ENCODE assay signal across 10 mouse cellular contexts in the genomic region with DNA sequence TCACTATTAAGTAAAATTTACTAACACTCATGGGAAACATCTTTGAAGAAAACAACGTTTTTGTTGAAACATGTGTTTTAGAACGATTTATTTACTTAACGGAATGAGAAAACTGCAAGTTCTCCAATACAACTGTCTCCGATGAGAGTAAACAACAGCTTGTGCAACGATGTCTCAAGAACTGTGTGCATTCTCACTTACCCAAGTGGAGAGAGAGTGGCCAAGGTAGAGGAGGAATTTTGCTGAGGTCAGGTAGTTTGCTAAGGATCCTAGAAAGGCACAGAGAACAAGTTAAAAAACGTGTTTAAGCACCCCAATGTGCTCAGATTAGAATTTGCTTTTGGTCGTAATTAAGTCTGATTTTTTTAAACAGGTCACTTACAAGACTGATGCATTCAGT. TPM values are rescaled to one million over a fixed set of nuclear protein-coding genes. Genes with fewer than 3 reads are reported as not detected.
DNase-seq lines count a peak whose midpoint lies in the region; ATAC-seq and TF ChIP-seq lines count a peak whose summit lies in the region.
"Had no signal": no experiment of that assay in that cellular context is flagged by ENCODE, and none has a peak within 500 bp of the region (broad histone marks: within the 10 kb centered on the region; RNA-seq: fewer than 3 reads in every experiment).

No protein-coding gene starts in this region.

- H3K4me2 ChIP-seq in heart, postnatal 0 days (ENCODE audit: low read depth, low read length), result peak overlapping the region; percentile 93; the same call in 1 of the 2 replicates
- peak overlapping the region; percentile 86; the same call in 1 of the 2 replicates for H3K4me2 ChIP-seq in embryonic facial prominence, embryonic 14.5 days (ENCODE audit: low read depth, low read length)
- peak overlapping the region; percentile 88 for H3K4me2 ChIP-seq in liver, embryonic 16.5 days (ENCODE audit: low read depth, low read length)

- H3K4me3 ChIP-seq in heart, postnatal 0 days (ENCODE audit: low read depth, low read length), result peak overlapping the region; percentile 76; the same call in 1 of the 2 replicates
- peak overlapping the region; percentile 52; the same call in 1 of the 2 replicates for H3K4me3 ChIP-seq in embryonic facial prominence, embryonic 14.5 days (ENCODE audit: low read depth, low read length)
- peak overlapping the region; percentile 85 for H3K4me3 ChIP-seq in liver, embryonic 16.5 days (ENCODE audit: low read depth, low read length)

- no peak for DNase-seq in heart, postnatal 0 days (ENCODE audit: low spot score)
- DNase-seq in heart, adult 9 months (ENCODE audit: low spot score in 2 of 2), result no peak
- peak; percentile 12 for DNase-seq in 416B (ENCODE audit: low read depth)
- DNase-seq in embryonic facial prominence, embryonic 14.5 days (ENCODE audit: low spot score), result no peak
- DNase-seq in layer of hippocampus, adult 9-11 months, result no peak
- DNase-seq in left cerebral cortex, adult 11 months (ENCODE audit: low spot score), result no peak

- no peaks in the 10 kb centered on the region for H3K36me3 ChIP-seq in heart, postnatal 0 days (replicated peaks; ENCODE audit: control insufficient read depth, insufficient read depth, low read length)
- H3K36me3 ChIP-seq in embryonic facial prominence, embryonic 14.5 days (ENCODE audit: control insufficient read depth, insufficient read depth, low read length), result no peaks in the 10 kb centered on the region
- peaks cover 5% of the 10 kb centered on the region; the same call in 1 of the 2 replicates for H3K36me3 ChIP-seq in liver, embryonic 16.5 days (ENCODE audit: control insufficient read depth, insufficient read depth)

- TF ChIP-seq EP300 in heart, postnatal 0 days (IDR thresholded peaks at IDR 0.05; ENCODE audit: low read depth), result no peak

- 72% methylated on average over 7 of the region's 7 CpGs for WGBS in heart, postnatal 0 days
- 60% methylated on average over 7 of the region's 7 CpGs for WGBS in embryonic facial prominence, embryonic 14.5 days
- WGBS in liver, embryonic 16.5 days (ENCODE audit: insufficient replicate concordance), result 47% methylated on average over 7 of the region's 7 CpGs

- no peak for ATAC-seq in heart, postnatal 0 days (ENCODE audit: insufficient read depth, low read depth)
- ATAC-seq in embryonic facial prominence, embryonic 14.5 days (ENCODE audit: low read depth), result no peak
- no peak for ATAC-seq in liver, embryonic 16.5 days (ENCODE audit: low read depth)
- ATAC-seq in erythroid progenitor cell, adult 5-6 weeks (replicated peaks; ENCODE audit: low FRiP score, poor library complexity, severe bottlenecking), result no peak

- 0 out of 2 replicates have a peak, but pooled peaks cover 5% of the 10 kb centered on the region for H3K27me3 ChIP-seq in heart, postnatal 0 days (ENCODE audit: control insufficient read depth, insufficient read depth, low read length)
- H3K27me3 ChIP-seq in embryonic facial prominence, embryonic 14.5 days (replicated peaks; ENCODE audit: control insufficient read depth, insufficient read depth, low read length), result peaks cover 15% of the 10 kb centered on the region; the same call in 1 of the 2 replicates
- H3K27me3 ChIP-seq in liver, embryonic 16.5 days (ENCODE audit: control insufficient read depth, insufficient read depth, low read depth, low read length), result no peaks in the 10 kb centered on the region

- H3K27ac ChIP-seq in heart, postnatal 0 days (ENCODE audit: low read depth), result no peak overlapping the region
- H3K27ac ChIP-seq in embryonic facial prominence, embryonic 14.5 days (replicated peaks; ENCODE audit: low read depth, low read length), result no peak overlapping the region
- H3K27ac ChIP-seq in liver, embryonic 16.5 days (ENCODE audit: low read length), result no peak overlapping the region

- H3K9ac ChIP-seq in heart, postnatal 0 days (replicated peaks; ENCODE audit: low read depth, low read length), result no peak overlapping the region
- H3K9ac ChIP-seq in embryonic facial prominence, embryonic 14.5 days (ENCODE audit: low read depth, low read length), result no peak overlapping the region
- H3K9ac ChIP-seq in liver, embryonic 16.5 days (ENCODE audit: low read depth, low read length), result peak overlapping the region; percentile 88

- H3K9me3 ChIP-seq in heart, postnatal 0 days (replicated peaks; ENCODE audit: control insufficient read depth, low read length), result no peaks in the 10 kb centered on the region
- H3K9me3 ChIP-seq in embryonic facial prominence, embryonic 14.5 days (ENCODE audit: control insufficient read depth, low read length), result no peaks in the 10 kb centered on the region
- no peaks in the 10 kb centered on the region for H3K9me3 ChIP-seq in liver, embryonic 16.5 days (replicated peaks; ENCODE audit: control insufficient read depth, low read length)

- TF ChIP-seq CTCF in heart, postnatal 0 days (IDR thresholded peaks at IDR 0.05; ENCODE audit: low read depth), result no peak

- H3K4me1 ChIP-seq in heart, postnatal 0 days (ENCODE audit: control insufficient read depth, insufficient read depth), result no peaks in the 10 kb centered on the region
- 0 out of 2 replicates have a peak, but pooled peaks cover 4% of the 10 kb centered on the region for H3K4me1 ChIP-seq in embryonic facial prominence, embryonic 14.5 days (ENCODE audit: control insufficient read depth, insufficient read depth, low read length)
- H3K4me1 ChIP-seq in liver, embryonic 16.5 days (ENCODE audit: control insufficient read depth, low read depth, low read length), result peaks cover 19% of the 10 kb centered on the region

RNA-seq across cellular contexts. Expression of a gene that starts 1.8 kb away (rescaled TPM):
- total RNA-seq in heart, postnatal 0 days (2014; rRNA removed; ENCODE audit: low replicate concordance), result 7.1 and 9.5 TPM in 2 replicates
- 16.9 and 19.1 TPM in 2 replicates for polyA plus RNA-seq in heart, postnatal 0 days (2015; fragmentation: Nextera tagmentation; extraction: Ambion mirVana)
- polyA plus RNA-seq in embryonic facial prominence, embryonic 14.5 days (2014; fragmentation: Nextera tagmentation; extraction: Ambion mirVana), result 37.0 and 38.1 TPM in 2 replicates
- polyA plus RNA-seq in liver, embryonic 16.5 days (2015; fragmentation: Nextera tagmentation; extraction: Ambion mirVana), result 178 and 179 TPM in 2 replicates
- total RNA-seq in erythroid progenitor cell, adult 5-6 weeks (2015; ENCODE audit: low replicate concordance), result 172 and 187 TPM in 2 replicates
- 169 and 187 TPM in 2 replicates for total RNA-seq in erythroid progenitor cell, adult 5-6 weeks (2017; ENCODE audit: low replicate concordance)

RNA-seq across cellular contexts. Expression of a gene that starts 34.4 kb away (rescaled TPM):
- not detected in 2 replicates for total RNA-seq in heart, postnatal 0 days (2014; rRNA removed; ENCODE audit: low replicate concordance)
- polyA plus RNA-seq in heart, postnatal 0 days (2015; fragmentation: Nextera tagmentation; extraction: Ambion mirVana), result not detected in 2 replicates
- not detected in 2 replicates for polyA plus RNA-seq in embryonic facial prominence, embryonic 14.5 days (2014; fragmentation: Nextera tagmentation; extraction: Ambion mirVana)
- polyA plus RNA-seq in liver, embryonic 16.5 days (2015; fragmentation: Nextera tagmentation; extraction: Ambion mirVana), result 0.15 and 0.63 TPM in 2 replicates
- not detected in 2 replicates for total RNA-seq in erythroid progenitor cell, adult 5-6 weeks (2015; ENCODE audit: low replicate concordance)
- not detected in 2 replicates for total RNA-seq in erythroid progenitor cell, adult 5-6 weeks (2017; ENCODE audit: low replicate concordance)
- total RNA-seq: gastrocnemius, adult 8-10 months had no signal
- polyA plus RNA-seq: small intestine, adult 2 months had no signal
